Comparison of ENCODE assay signal across 9 mouse cellular contexts in genomic region chrX:56755646-56756045, GRCm38 (mm10). TPM values are rescaled to one million over a fixed set of nuclear protein-coding genes. Genes with fewer than 3 reads are reported as not detected.
DNase-seq lines count a peak whose midpoint lies in the region; ATAC-seq and TF ChIP-seq lines count a peak whose summit lies in the region.
"Had no signal": no experiment of that assay in that cellular context is flagged by ENCODE, and none has a peak within 500 bp of the region (broad histone marks: within the 10 kb centered on the region; RNA-seq: fewer than 3 reads in every experiment).

No protein-coding gene starts in this region.

- TF ChIP-seq POLR2A in liver, adult 2 months (IDR thresholded peaks at IDR 0.05; ENCODE audit: extremely low read depth, insufficient read depth, low read length): no peak

- no peaks in the 10 kb centered on the region for H3K4me1 ChIP-seq in forebrain, embryonic 11.5 days (replicated peaks; ENCODE audit: control insufficient read depth, insufficient read depth, low read length)
- 0 out of 2 replicates have a peak, but pooled peaks cover 8% of the 10 kb centered on the region for H3K4me1 ChIP-seq in forebrain, embryonic 13.5 days
- no peaks in the 10 kb centered on the region for H3K4me1 ChIP-seq in liver, adult 2 months (ENCODE audit: control insufficient read depth, insufficient read depth, low read length)
- no peaks in the 10 kb centered on the region for H3K4me1 ChIP-seq in liver, embryonic 11.5 days (replicated peaks; ENCODE audit: control insufficient read depth, insufficient read depth, low read length)

- peak; percentile 18; the same call in 1 of the 2 replicates for TF ChIP-seq CTCF in liver, adult 2 months (IDR thresholded peaks at IDR 0.05; ENCODE audit: low read depth, low read length)

- intact Hi-C loops in heart, postnatal 36 days (cut with DNase I): loop anchor here (1.0 to 2.0 kb wide), 4 partner anchors 17 to 105 kb away; no protein-coding TSS in a partner anchor

- no peaks in the 10 kb centered on the region for H3K9me3 ChIP-seq in forebrain, embryonic 11.5 days (ENCODE audit: control insufficient read depth, low read length)
- no peaks in the 10 kb centered on the region for H3K9me3 ChIP-seq in forebrain, embryonic 13.5 days (replicated peaks)
- H3K9me3 ChIP-seq in liver, embryonic 11.5 days (ENCODE audit: control insufficient read depth, low read length): no peaks in the 10 kb centered on the region

- no peak for ATAC-seq in forebrain, embryonic 11.5 days (replicated peaks; ENCODE audit: low FRiP score)
- ATAC-seq in forebrain, embryonic 13.5 days: no peak
- no peak for ATAC-seq in liver, embryonic 11.5 days (replicated peaks; ENCODE audit: low FRiP score)
- ATAC-seq in activated CD4-positive, CD25-positive, alpha-beta regulatory T cell, adult 4 months: no peak

- no peak overlapping the region for H3K9ac ChIP-seq in forebrain, embryonic 11.5 days (ENCODE audit: low read length)
- no peak overlapping the region for H3K9ac ChIP-seq in forebrain, embryonic 13.5 days
- H3K9ac ChIP-seq in liver, adult 2 months (ENCODE audit: low read depth, low read length): no peak overlapping the region
- no peak overlapping the region for H3K9ac ChIP-seq in liver, embryonic 11.5 days (ENCODE audit: low read depth, low read length)

- peak; percentile 52 for DNase-seq in forebrain, embryonic 11.5 days (ENCODE audit: low spot score)
- DNase-seq in liver, adult 2 months (ENCODE audit: extremely low read depth, low read depth, low spot score): peak; percentile 46
- no peak for DNase-seq in liver, embryonic 11.5 days (ENCODE audit: low spot score)
- peak; percentile 40 for DNase-seq in c-Kit-positive CD71-positive TER-119-negative erythroid progenitor cells, embryonic 14.5 days (ENCODE audit: low read depth)
- DNase-seq in heart, postnatal 36 days: peak; percentile 40 to 48
- peak; percentile 26 for DNase-seq in mesoderm, embryonic 11.5 days (ENCODE audit: low read depth, low spot score)

- WGBS in forebrain, embryonic 11.5 days: 48% methylated on average over 2 of the region's 2 CpGs
- WGBS in forebrain, embryonic 13.5 days: 29% methylated on average over 2 of the region's 2 CpGs
- 0% methylated on average over 2 of the region's 2 CpGs for whole genome bisulfite sequencing in liver, adult 2 months
- 25% methylated on average over 2 of the region's 2 CpGs for WGBS in liver, embryonic 11.5 days

- H3K79me2 ChIP-seq in liver, adult 2 months (ENCODE audit: control insufficient read depth, insufficient read depth, low read length): no peaks in the 10 kb centered on the region

- H3K4me2 ChIP-seq in forebrain, embryonic 11.5 days (ENCODE audit: low read depth, low read length, severe bottlenecking): no peak overlapping the region
- H3K4me2 ChIP-seq in forebrain, embryonic 13.5 days: no peak overlapping the region
- no peak overlapping the region for H3K4me2 ChIP-seq in liver, embryonic 11.5 days

- H3K27ac ChIP-seq in forebrain, embryonic 11.5 days (ENCODE audit: low read depth, low read length): no peak overlapping the region
- H3K27ac ChIP-seq in forebrain, embryonic 13.5 days: no peak overlapping the region
- H3K27ac ChIP-seq in liver, adult 2 months (replicated peaks; ENCODE audit: insufficient read depth, low read depth, low read length): no peak overlapping the region
- H3K27ac ChIP-seq in liver, embryonic 11.5 days (ENCODE audit: low read depth, low read length): no peak overlapping the region

- no peaks in the 10 kb centered on the region for H3K27me3 ChIP-seq in forebrain, embryonic 11.5 days (ENCODE audit: control insufficient read depth, insufficient read depth, low read length)
- no peaks in the 10 kb centered on the region for H3K27me3 ChIP-seq in forebrain, embryonic 13.5 days
- H3K27me3 ChIP-seq in liver, adult 2 months (ENCODE audit: control insufficient read depth, insufficient read depth, low read length): no peaks in the 10 kb centered on the region
- H3K27me3 ChIP-seq in liver, embryonic 11.5 days (replicated peaks; ENCODE audit: control insufficient read depth, insufficient read depth, low read length): no peaks in the 10 kb centered on the region

- no peaks in the 10 kb centered on the region for H3K36me3 ChIP-seq in forebrain, embryonic 11.5 days (ENCODE audit: control insufficient read depth, insufficient read depth, low read length)
- no peaks in the 10 kb centered on the region for H3K36me3 ChIP-seq in forebrain, embryonic 13.5 days (ENCODE audit: poor library complexity, severe bottlenecking)
- no peaks in the 10 kb centered on the region for H3K36me3 ChIP-seq in liver, adult 2 months (ENCODE audit: control insufficient read depth, insufficient read depth, low read length)
- H3K36me3 ChIP-seq in liver, embryonic 11.5 days (ENCODE audit: control insufficient read depth, insufficient read depth, low read length): no peaks in the 10 kb centered on the region

- H3K4me3 ChIP-seq in forebrain, embryonic 11.5 days (ENCODE audit: low read depth, low read length): no peak overlapping the region
- no peak overlapping the region for H3K4me3 ChIP-seq in forebrain, embryonic 13.5 days
- H3K4me3 ChIP-seq in liver, adult 2 months (ENCODE audit: insufficient read depth, low read depth, low read length): no peak overlapping the region
- no peak overlapping the region for H3K4me3 ChIP-seq in liver, embryonic 11.5 days (ENCODE audit: low read depth, low read length)
- H3K4me3 ChIP-seq: erythroblast, embryonic 14.5 days had no signal

RNA-seq across cellular contexts. Expression of gene Fhl1, which starts 24.1 kb away (rescaled TPM):
- 80.1 and 87.3 TPM in 2 replicates for polyA plus RNA-seq in forebrain, embryonic 11.5 days (2014; fragmentation: Nextera tagmentation; extraction: Ambion mirVana)
- 138 and 154 TPM in 2 replicates for polyA plus RNA-seq in forebrain, embryonic 13.5 days (2015; fragmentation: Nextera tagmentation; extraction: Ambion mirVana)
- 7.2 and 8.5 TPM in 2 replicates for total RNA-seq in liver, adult 2 months (2014; rRNA removed)
- polyA plus RNA-seq in liver, adult 2 months (2012; rRNA removed): 6.6 and 7.0 TPM in 2 replicates
- polyA plus RNA-seq in liver, embryonic 11.5 days (2014; fragmentation: Nextera tagmentation; extraction: Ambion mirVana): 17.2 and 19.7 TPM in 2 replicates
- 100 to 1,000 TPM; 102 to 120 TPM for total RNA-seq in heart, postnatal 36 days (2021)
- polyA plus RNA-seq in activated CD4-positive, CD25-positive, alpha-beta regulatory T cell, adult 4 months (2017; shearing (Covaris generic)): not detected
